Mouse (Mus musculus) retina, adult 2 months (tissue): Measurements from ENCODE around the gene Thrsp.
A peak's percentile ranks its signal among the peaks of the same experiment; 100 is the strongest.
"Not testable (repeated sequence)": the region's sequence is repeated elsewhere in the genome, so short reads cannot be mapped to it uniquely, and the experiment has no call there.

Experiments
- DNase-seq: peaks from one replicate; pipeline ENCODE4 v3.0.0-alpha.2; 2012; ENCODE audit warnings: low read depth, low spot score

Thrsp gene

DNA sequence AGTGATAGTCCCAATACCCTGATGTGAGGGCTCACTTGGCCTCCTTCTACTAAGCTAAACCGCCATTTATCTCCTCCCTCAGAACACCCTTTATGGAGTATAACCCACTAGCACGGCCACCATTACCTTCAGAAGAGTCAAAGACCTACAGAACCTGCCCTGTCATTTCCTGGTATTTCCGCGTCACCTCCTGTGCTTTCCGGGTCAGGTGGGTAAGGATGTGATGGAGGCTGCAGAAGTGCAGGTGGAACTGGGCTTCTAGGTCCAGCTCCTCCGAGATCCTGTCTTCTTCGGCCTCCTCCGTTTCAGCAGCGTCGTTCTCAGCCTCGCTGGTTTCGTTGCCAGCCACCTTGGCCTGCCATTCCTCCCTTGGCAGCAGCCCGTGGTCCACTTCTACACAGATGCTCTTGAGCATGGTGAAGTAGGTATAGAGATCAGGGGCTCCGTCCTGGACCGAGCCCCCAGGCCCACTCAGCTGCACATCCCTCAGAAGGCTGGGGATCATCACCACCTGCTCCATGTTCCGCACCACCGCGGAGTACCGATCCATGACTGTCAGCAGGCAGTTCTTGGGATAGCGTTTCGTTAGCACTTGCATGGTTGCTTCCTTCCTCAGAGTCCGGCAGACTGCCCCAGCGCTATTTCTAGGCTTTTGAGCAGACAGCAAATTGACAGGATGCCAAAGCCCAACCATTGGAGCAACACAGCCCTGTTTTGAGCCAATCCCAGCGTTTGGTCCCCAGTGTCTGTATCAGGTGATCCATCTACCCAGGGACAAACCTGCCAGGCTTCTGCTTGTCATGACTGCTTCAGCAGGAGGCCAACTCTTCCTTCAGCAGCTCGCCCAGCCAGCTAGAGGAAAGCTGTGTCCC, at the start of gene Thrsp:
TSS of gene Thrsp (minus strand) at position 825 of the 872 bp plus-strand sequence.
- DNase-seq, result peak; percentile 42

DNA sequence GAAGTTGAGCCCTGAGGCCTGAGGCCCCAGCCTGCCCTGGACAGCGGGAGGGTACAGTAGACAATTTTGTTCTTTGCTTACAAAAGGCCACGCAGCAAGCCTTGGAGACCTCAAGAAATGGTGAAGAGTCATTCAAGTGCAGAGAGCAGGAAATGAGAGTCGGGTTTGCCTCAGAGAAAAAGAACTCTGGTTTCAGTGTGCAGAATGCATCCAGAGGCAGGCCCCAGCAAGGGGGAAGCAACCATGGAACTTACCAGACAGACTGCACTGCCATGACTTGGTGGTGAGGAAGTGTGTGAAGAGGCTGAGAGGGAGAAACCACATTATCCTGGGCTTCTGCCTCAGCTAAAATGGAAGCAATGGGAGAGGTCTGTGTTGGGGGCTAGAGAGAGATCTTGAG, 38.0 kb upstream of the Thrsp start:
- no peak for DNase-seq

DNA sequence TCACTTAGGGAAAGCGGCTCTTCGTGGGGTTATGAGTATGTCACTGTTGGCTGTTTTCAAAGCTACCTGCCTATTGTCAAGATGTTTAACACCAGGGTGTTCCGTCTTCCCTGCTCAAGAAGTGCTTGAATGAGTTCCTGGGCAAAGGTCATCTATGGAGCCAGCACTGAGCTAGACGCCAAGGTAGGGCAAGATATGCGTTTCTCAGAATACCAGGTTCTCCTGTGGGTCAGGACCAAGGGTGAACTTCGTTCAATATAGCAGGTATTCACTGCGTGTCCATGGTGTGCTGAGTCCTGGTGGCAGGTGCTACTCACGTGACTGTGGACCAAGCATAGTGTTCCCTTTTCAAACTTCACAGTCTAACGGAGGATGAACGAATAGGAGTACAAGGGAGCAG, 37.3 kb upstream of the Thrsp start:
- DNase-seq, result no peak

- no peak for DNase-seq
Observed at GRCm38 (mm10) chr7:97453141-97453921, 35.8 kb upstream of the Thrsp start.

GRCm38 (mm10) chr7:97452196-97452595, 34.7 kb upstream of the Thrsp start:
- no peak for DNase-seq

DNA sequence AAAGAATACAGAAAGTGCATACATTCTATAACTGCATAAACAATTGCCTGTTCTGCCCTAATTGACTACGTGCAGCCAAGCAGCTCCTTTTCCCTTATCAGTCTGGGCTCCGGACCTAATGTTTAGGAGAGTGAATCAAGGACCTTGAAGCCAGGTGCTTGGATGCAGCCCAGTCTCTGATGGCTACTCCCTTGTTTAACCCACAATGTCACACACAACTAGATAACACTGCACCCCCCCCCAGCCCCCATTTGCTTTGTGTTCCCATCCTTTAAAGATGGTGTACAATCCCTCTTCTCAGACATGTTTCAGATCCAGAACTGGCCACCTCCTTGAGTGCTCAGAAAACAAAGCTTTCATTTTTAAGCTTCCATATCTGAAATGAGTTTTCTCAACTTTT, 33.5 kb upstream of the Thrsp start, which contains the start of gene Kctd14:
TSS of gene Kctd14 (plus strand) at position 301 of the 400 bp plus-strand sequence.
- DNase-seq, result not testable (repeated sequence)

GRCm38 (mm10) chr7:97447050-97447531, 29.6 kb upstream of the Thrsp start:
- no peak for DNase-seq

DNA sequence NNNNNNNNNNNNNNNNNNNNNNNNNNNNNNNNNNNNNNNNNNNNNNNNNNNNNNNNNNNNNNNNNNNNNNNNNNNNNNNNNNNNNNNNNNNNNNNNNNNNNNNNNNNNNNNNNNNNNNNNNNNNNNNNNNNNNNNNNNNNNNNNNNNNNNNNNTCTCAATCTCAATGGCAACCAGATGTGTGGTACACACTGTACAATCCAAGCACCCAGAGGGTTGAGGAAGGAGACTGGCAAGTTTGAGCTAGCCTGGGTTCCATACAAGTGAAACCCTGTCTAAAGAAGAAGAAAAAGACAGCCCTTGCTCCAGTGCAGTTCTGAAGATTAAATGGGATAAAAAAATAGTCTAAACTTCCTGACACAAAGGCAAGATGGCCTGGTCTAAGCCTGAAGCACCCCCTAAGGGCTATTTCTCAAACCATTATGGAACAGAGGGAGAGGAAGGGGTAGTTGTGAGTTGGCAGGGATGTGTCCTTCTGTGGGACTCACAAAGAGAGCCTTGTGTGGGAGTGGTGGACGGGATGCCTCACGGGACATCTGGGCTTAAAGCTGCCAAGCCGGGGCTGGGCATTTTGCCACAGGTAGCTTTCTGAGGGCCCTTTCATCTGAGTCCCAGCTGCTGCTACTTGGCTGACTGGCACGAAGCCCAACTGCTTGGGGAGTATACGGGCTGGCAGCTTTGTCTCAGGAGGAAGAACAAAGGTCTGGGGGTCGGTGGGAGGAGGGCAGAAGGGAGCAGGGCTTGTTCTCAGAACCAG, 28.8 kb upstream of the Thrsp start:
- DNase-seq, result peak; percentile 33

- no peak for DNase-seq
Observed at GRCm38 (mm10) chr7:97438986-97439385, 21.5 kb upstream of the Thrsp start.

- no peak for DNase-seq
Observed at GRCm38 (mm10) chr7:97434517-97434916, 17.0 kb upstream of the Thrsp start.

GRCm38 (mm10) chr7:97433517-97433916, 16.0 kb upstream of the Thrsp start:
- not testable (repeated sequence) for DNase-seq

- DNase-seq, result no peak
Observed at GRCm38 (mm10) chr7:97429705-97430104, 12.2 kb upstream of the Thrsp start.

- DNase-seq, result no peak
Observed at GRCm38 (mm10) chr7:97427778-97428420, 10.4 kb upstream of the Thrsp start.

GRCm38 (mm10) chr7:97427296-97427695, 9.8 kb upstream of the Thrsp start:
- DNase-seq, result no peak

GRCm38 (mm10) chr7:97426566-97426965, 9.0 kb upstream of the Thrsp start:
- no peak for DNase-seq

DNA sequence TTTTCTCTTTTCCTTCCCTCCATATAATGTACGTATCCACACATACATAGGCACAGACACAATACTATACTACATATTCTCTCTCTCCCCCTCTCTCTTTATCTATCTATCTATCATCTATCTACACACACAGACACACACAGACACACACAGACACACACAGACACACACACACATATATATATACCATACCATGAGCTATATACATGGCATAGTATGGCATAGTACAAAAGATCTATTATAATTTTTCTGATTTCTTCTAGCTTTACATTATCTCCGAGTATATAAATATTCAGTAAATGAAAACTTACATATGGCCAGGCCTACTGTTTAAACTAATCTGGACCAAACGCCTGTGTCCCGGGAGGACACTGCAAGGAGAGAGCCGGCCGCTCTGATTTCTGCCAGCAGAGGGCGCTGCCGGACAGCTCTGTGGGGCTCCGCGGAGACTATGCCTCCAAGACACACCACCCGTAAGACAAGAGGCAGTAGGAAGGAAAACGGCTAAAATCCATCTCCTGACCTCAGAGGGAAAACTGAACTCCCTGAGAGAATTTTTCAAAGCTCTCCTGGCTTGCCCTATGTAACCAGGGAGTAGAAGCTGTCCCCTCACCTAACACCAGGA, 7.2 kb upstream of the Thrsp start:
- peak; percentile 61 for DNase-seq

DNA sequence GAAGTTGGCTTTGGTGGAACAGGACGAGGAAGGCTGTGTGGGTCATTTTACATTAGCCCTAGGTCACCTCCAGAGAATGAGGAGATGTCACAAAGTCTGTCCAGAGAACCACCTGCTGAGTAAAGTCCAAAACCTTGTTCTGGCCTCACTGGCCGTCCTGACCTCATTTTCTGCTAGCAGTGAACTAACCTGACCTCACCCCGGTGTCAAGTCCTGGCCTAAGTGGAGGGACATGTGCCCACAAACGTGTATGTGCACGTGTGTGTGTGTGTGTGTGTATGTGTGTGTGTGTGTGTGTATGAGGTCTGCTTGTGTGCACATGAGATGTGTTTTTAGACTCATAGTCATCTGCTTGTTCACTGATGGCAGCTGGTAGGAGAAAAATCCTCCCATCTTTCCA, 6.2 kb upstream of the Thrsp start:
- no peak for DNase-seq

- DNase-seq, result no peak
Observed at GRCm38 (mm10) chr7:97420958-97421651, 3.6 kb upstream of the Thrsp start.

DNA sequence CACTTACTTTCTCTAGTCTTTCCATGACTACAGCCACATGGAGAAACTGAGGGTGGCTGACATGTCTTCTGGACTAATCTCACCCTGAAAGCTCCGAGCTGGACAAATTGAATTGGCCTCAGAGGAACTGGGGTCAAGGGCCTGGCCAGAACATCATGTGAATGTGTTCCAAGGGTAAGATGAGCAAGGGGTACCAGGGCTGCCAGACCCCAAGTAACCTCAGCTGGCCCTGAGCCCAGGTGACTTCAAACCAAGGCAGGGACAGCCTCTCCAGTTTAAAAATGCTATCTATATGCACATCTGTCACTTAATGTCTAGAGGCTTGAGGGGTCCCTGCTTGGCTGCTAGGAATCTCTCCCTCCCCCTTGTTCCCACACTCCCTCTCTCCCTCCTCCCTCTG, 2.9 kb upstream of the Thrsp start:
- DNase-seq, result no peak

DNA sequence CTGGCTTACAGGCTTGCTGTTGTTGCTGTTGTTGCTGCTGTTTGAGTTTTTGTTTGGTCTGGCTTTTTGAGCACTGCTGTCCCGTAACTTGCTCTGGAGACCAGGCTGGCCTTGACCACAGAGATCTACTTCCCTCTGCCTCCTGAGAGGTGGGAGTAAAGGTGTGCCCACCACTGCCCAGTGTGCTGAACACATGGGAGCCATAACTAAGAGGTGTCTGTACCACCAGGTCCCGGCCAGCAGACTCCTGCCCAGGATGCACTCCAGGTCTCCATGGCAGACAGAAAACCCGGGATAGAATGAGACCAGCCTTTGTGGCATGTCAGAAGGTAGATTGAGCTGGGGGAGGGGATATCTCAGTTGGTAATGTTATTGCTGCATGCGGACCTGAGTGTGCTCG, 1.6 kb upstream of the Thrsp start:
- DNase-seq, result no peak
